Mouse (Mus musculus) heart, adult 2 months (tissue): Measurements from ENCODE around the gene Mbnl2. TPM values are rescaled to one million over a fixed set of nuclear protein-coding genes. Genes with fewer than 3 reads are reported as not detected.

Experiments
- DNase-seq, 2 experiments: peaks; one replicate each; pipeline ENCODE4 v3.0.0; 2021
- H3K27ac ChIP-seq: fragments of 200-600 bp; 2 replicates; pipeline ENCODE4 v1.8.1; 2022
- H3K27me3 ChIP-seq: fragments of 200-500 bp; 2 replicates; pipeline ENCODE4 v1.6.1; 2012; ENCODE audit warnings: mild to moderate bottlenecking, low read length, inconsistent platforms, mixed read lengths; ENCODE audit not compliant: control insufficient read depth, insufficient read depth
- H3K36me3 ChIP-seq: fragments of 200-500 bp; 2 replicates; pipeline ENCODE4 v1.6.1; 2012; ENCODE audit warnings: low read length, inconsistent platforms; ENCODE audit not compliant: control insufficient read depth, insufficient read depth
- H3K4me1 ChIP-seq: fragments of 200-500 bp; 2 replicates; pipeline ENCODE4 v1.6.1; 2011; ENCODE audit warnings: low read length; ENCODE audit not compliant: control insufficient read depth, insufficient read depth
- H3K4me3 ChIP-seq: fragments of 200-600 bp; 2 replicates; pipeline ENCODE4 v1.8.1; 2022
- H3K79me2 ChIP-seq: fragments of 200-500 bp; replicated peaks from 2 replicates; pipeline ENCODE4 v1.6.1; 2012; ENCODE audit warnings: mild to moderate bottlenecking, inconsistent platforms, low read length, moderate library complexity, mixed read lengths; ENCODE audit not compliant: control insufficient read depth, insufficient read depth
- H3K9ac ChIP-seq: fragments of 200-500 bp; 2 replicates; pipeline ENCODE4 v1.6.1; 2012; ENCODE audit warnings: low read depth, mild to moderate bottlenecking, control low read depth, inconsistent platforms, low read length, mixed read lengths
- CTCF ChIP-seq: fragments of 200-600 bp; IDR thresholded peaks from 2 replicates; pipeline ENCODE4 v1.8.1; 2022; ENCODE audit warnings: antibody characterized with exemption, mild to moderate bottlenecking, moderate library complexity
- EP300 ChIP-seq: fragments of 200-500 bp; IDR thresholded peaks from 2 replicates; pipeline ENCODE4 v1.6.1; 2011; ENCODE audit warnings: low read depth, low read length, control low read depth; ENCODE audit not compliant: insufficient read depth
- POLR2A ChIP-seq: fragments of 200-500 bp; IDR thresholded peaks from 2 replicates; pipeline ENCODE4 v1.6.1; 2011; ENCODE audit warnings: mild to moderate bottlenecking, low read depth, low read length, control low read depth; ENCODE audit not compliant: insufficient read depth
- WGBS: fragments of 180-500 bp; shearing (Covaris S2); methylation state at CpG from one replicate; pipeline ENCODE4 v1.1.7; 2018; 5-methylcytosine and 5-hydroxymethylcytosine counted together
- intact Hi-C: fragments of 180-260 bp; cut with DNase I; formaldehyde crosslinking; loops from one replicate; pipeline ENCODE4 v1.15.1; 2025
- polyA plus RNA-seq: library from polyadenylated mRNA; depleted of rRNA; stranded (reverse); fragments of >200 nt; gene quantifications from 2 replicates; pipeline ENCODE4 v1.2.3, GENCODE M21; 2012
- total RNA-seq, 2 experiments: library from RNA; stranded (reverse); gene quantifications; 2 replicates each; pipeline ENCODE4 v1.2.3; 2021

Mbnl2 gene
- total and polyA plus RNA-seq, 3 experiments: 91.1 to 258 (median 221) TPM

GRCm38 (mm10) chr14:120388818-120389691 lies 113.6 kb downstream of the Mbnl2 start:
- Histone ChIP-seq H3K27ac (peak overlapping the region; percentile 40; the same call in 1 of the 2 replicates), H3K9ac (no peak overlapping the region), H3K36me3 (peaks cover 20% of the 10 kb centered on the region), H3K4me1 (peaks cover 13% of the 10 kb centered on the region), H3K27me3 (no peaks in the 10 kb centered on the region), H3K4me3 (no peak overlapping the region), H3K79me2 (peaks cover 3% of the 10 kb centered on the region)
- 39% methylated on average over 38 of the region's 38 CpGs for WGBS
- no peak for TF ChIP-seq EP300
- peak; percentile 51 to 57 for DNase-seq
- intact Hi-C loops: loop anchor here (5.0 kb wide), 2 partner anchors 37 to 52 kb away; no protein-coding TSS in a partner anchor

- Histone ChIP-seq H3K27me3 (no peaks in the 10 kb centered on the region), H3K27ac (no peak overlapping the region), H3K4me1 (peaks cover 14% of the 10 kb centered on the region), H3K36me3 (peaks cover 28% of the 10 kb centered on the region), H3K9ac (no peak overlapping the region), H3K4me3 (no peak overlapping the region), H3K79me2 (no peaks in the 10 kb centered on the region)
- 96% methylated on average over 10 of the region's 10 CpGs for WGBS
- intact Hi-C loops: no loop called here
- TF ChIP-seq POLR2A (no peak), EP300 (no peak), CTCF (peak; percentile 58)
- peak in 1 of 2 experiments; percentile 28 for DNase-seq
These were observed 114.9 kb downstream of the Mbnl2 start for GRCm38 (mm10) chr14:120390231-120390944.

- Histone ChIP-seq H3K27ac (no peak overlapping the region), H3K27me3 (no peaks in the 10 kb centered on the region), H3K36me3 (peaks cover 26% of the 10 kb centered on the region), H3K9ac (no peak overlapping the region), H3K4me1 (peaks cover 13% of the 10 kb centered on the region), H3K79me2 (0 out of 2 replicates have a peak, but pooled peaks cover 1% of the 10 kb centered on the region), H3K4me3 (no peak overlapping the region)
- intact Hi-C loops: no loop called here
- peak in 1 of 2 experiments; percentile 2 for DNase-seq
- TF ChIP-seq EP300 (no peak), POLR2A (no peak), CTCF (no peak)
- 70% methylated on average over 10 of the region's 10 CpGs for WGBS
These were observed 116.2 kb downstream of the Mbnl2 start for GRCm38 (mm10) chr14:120391701-120392100.

- DNase-seq: peak in 1 of 2 experiments; percentile 4
- H3K4me3 ChIP-seq: no peak overlapping the region
- H3K36me3 ChIP-seq: peaks cover 20% of the 10 kb centered on the region
- TF ChIP-seq POLR2A: no peak
- TF ChIP-seq EP300: no peak
- no peak for TF ChIP-seq CTCF
- no peak overlapping the region for H3K9ac ChIP-seq
- peaks cover 2% of the 10 kb centered on the region; the same call in 1 of the 2 replicates for H3K79me2 ChIP-seq
- H3K27me3 ChIP-seq: no peaks in the 10 kb centered on the region
- 79% methylated on average over 9 of the region's 9 CpGs for WGBS
- intact Hi-C loops: no loop called here
- H3K27ac ChIP-seq: no peak overlapping the region
- peaks cover 10% of the 10 kb centered on the region for H3K4me1 ChIP-seq
These were observed 117.0 kb downstream of the Mbnl2 start for GRCm38 (mm10) chr14:120392441-120392840.

GRCm38 (mm10) chr14:120393441-120393840 lies 118.0 kb downstream of the Mbnl2 start:
- intact Hi-C loops: no loop called here
- DNase-seq: peak; percentile 6 to 18
- Histone ChIP-seq H3K4me1 (peaks cover 7% of the 10 kb centered on the region), H3K36me3 (peaks cover 18% of the 10 kb centered on the region), H3K27ac (peak overlapping the region; percentile 33; the same call in 1 of the 2 replicates), H3K4me3 (no peak overlapping the region), H3K27me3 (no peaks in the 10 kb centered on the region), H3K79me2 (peaks cover 3% of the 10 kb centered on the region; the same call in 1 of the 2 replicates), H3K9ac (no peak overlapping the region)
- no peak for TF ChIP-seq CTCF
- TF ChIP-seq EP300: no peak
- TF ChIP-seq POLR2A: no peak
- 67% methylated on average over 8 of the region's 8 CpGs for WGBS
